Mouse (Mus musculus) kidney, adult 11 months (tissue): ENCODE results near the gene Chst11.
A peak's percentile ranks its signal among the peaks of the same experiment; 100 is the strongest.

Experiments
- DNase-seq: peaks from one replicate; pipeline ENCODE4 v3.0.0; 2022

Gene Chst11

DNA sequence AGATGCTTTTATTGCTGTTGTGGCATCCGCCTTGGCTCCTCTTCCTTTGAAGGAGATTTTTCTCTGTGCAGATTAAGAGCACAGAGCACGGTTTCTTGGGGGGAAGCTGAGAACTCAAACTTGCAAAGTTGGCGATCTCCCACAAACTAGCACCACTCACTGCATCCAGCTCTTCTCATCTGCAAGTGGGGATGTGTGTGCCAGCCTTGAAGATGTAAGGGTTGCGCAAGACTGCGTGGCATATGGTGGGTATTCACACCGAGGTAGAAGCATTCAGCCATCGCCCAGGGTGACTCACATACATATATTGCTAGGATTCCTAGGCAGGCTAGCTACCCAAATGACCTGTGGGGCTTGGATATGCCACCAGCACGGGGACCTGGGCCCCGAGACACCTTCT is 52.9 kb downstream of the Chst11 start:
- DNase-seq = no peak

DNA sequence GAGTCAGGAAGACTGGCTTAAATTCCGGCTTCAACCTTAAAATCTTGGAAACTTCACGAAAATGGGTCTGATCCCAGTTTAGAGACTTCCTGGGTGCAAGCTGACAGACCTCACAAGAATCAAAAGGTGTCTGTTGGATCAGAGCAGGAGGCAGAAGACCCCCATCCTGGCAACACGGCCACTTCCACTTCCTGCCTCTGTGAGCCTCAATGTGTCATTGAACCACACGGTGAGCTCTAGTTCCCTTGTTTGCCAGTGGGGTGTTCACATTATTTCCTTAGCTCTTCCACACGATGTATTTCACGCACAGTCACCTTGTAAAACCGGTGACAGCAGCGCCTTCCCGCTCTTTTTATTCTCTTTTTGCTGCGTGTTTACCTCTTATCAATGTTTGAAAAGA is 54.1 kb downstream of the Chst11 start:
- DNase-seq = no peak

GRCm38 (mm10) chr10:83041875-83042274 is 56.6 kb downstream of the Chst11 start:
- no peak for DNase-seq

- DNase-seq = peak; percentile 77
Observed at GRCm38 (mm10) chr10:83042613-83043477, 57.5 kb downstream of the Chst11 start.

DNA sequence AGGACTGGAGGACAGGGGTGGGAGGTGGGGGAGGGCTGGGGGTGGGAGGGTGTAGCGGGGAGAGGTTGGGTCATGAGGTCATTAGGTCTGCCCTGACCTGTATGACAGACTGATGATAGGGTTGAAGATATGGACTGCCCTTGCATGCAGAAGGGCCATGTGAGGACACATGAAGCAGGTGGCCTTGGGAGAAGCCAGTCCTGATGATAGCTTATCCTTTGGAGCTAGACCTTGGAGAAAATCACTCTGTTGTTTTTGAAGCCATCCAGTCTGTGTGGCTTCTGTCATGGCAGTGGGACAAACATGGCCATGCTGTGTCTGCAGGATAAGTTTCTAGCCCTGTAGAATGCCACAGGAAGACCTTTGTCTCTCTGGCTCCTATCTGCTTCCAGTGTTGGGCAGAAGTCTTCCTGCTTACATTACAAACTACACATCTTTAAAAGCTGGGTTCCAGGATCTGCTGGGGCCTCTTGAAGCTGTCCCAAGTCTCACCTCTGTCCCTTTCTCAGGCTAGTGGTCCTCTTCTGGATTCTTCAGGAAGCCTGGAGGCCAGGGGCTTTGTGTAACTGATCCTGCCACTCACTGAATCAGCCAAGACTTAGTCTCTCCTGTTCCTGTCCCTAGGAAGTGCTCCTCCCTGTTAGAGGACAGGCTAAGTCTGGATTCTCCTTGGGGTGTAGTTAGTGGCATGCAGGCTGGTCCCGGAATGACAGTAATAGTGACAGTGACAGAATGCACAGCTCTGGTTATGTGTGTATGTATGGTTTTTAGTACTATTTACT is 58.4 kb downstream of the Chst11 start:
- DNase-seq = no peak

- DNase-seq = no peak
Observed at GRCm38 (mm10) chr10:83049174-83049780, 64.0 kb downstream of the Chst11 start.

DNA sequence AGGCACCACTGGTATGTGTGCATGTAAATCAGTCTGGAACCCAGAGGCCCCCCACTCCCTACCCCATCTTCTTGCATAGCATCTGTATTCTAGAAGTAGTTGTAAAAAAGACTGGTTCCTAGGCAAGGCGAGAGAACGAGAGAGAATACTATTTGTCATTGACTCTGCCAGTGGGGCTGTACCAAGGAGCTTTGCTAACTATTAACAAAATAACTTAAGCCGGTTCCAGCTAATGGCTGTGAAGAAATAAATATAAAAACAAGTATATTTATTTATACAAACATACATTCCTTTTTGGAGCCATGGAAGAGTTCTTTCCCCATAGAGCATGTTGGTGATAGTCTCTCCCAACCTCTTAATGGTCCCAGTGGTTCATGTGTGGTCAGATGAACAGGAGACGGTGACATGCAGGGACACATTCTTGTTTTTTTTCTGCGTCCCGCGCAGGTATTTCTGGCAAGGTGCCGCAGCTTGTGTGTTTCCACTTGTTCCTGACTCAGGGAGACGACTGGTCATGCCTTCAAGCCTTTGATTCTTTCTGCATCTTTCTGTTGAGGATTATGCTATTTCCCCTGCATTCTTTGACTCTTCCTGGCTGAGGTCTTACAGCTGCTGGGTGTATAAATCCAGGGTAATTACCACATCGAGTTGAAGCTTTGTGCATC is 68.7 kb downstream of the Chst11 start:
- peak; percentile 71 for DNase-seq

DNA sequence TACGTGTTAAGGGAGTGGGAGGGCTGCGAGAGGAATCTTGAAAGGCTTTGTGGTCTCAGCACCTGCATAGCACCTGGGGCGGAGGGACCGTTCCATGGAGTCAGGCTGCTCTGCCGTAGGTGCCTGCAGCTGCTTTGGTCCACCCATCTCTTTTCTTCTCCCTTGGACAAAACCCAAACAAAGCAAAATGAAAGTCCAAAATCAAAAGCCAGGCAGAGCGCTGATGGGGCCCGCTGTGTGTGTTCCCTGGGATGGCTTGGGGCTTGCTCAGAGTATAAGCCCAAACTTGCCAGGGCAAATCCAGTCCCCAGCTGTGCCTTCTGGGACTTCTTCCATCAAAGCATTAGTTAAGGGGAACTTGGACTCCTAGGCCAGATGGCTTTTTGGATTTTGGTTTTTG is 71.0 kb downstream of the Chst11 start:
- DNase-seq = no peak

GRCm38 (mm10) chr10:83056866-83057265 is 71.6 kb downstream of the Chst11 start:
- DNase-seq = peak; percentile 31

GRCm38 (mm10) chr10:83060066-83060782 is 74.9 kb downstream of the Chst11 start:
- no peak for DNase-seq

DNA sequence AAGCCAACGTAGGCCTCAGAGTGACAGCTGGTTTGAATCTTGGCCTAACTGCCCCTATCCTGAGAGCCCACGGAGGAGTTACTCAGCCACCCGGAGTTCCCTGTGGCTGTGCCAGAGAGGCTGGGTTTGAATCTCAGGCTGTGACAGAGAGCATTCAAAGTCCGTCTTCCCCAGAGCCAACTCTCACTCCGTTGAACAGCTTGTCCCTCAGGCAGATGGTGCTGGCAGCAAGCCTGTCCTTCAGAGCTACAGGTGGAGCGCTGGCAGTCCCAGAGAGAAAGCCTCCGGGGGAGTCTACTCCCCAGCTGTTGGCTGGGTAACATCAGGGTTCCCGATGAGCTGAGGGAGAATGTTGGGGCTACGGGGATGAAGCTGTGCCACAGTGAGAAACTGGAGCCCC is 77.0 kb downstream of the Chst11 start:
- DNase-seq = peak; percentile 73

- DNase-seq = no peak
Observed at GRCm38 (mm10) chr10:83064796-83065195, 79.5 kb downstream of the Chst11 start.

- DNase-seq = no peak
Observed at GRCm38 (mm10) chr10:83066159-83066558, 80.9 kb downstream of the Chst11 start.

GRCm38 (mm10) chr10:83067305-83067704 is 82.0 kb downstream of the Chst11 start:
- DNase-seq = no peak

DNA sequence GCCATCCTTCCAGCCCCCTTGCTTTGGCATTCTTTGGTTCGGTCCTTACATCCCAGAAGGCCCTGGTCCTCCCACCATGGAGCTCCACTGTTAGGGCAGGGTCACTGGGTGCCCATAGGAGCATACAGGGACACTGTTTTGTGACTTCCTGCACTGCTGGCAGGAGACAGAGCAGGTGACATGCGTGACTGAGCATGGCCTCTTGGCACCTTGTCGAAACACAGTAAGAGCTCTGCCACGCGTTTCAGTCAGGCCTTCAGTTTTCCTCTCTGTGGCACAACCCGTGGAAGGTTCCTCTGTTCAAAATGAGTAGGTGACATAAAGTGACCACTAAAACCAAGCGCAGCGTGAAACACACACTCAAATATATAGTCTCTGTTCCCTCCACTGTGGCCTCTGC is 83.2 kb downstream of the Chst11 start:
- peak; percentile 38 for DNase-seq

DNA sequence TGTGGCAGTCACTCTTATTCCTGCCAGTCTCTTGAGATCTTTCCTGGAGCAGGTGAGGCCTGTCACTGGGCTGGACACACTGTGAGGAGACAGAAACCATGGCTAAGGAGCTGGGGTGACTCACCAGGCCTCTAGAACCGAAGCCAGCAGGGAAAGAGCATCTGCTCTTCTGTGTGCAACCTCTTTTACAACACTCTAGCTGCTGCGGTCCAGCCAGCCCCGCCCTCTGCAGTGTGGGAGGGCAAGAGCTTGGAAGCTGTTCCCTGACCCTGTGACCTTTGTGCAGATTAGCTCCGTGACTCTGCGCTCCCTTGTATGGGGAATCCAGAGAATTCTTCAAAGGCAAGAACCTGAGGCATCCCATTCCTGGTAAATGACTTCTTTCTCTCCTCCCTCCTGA is 84.5 kb downstream of the Chst11 start:
- DNase-seq = no peak

DNA sequence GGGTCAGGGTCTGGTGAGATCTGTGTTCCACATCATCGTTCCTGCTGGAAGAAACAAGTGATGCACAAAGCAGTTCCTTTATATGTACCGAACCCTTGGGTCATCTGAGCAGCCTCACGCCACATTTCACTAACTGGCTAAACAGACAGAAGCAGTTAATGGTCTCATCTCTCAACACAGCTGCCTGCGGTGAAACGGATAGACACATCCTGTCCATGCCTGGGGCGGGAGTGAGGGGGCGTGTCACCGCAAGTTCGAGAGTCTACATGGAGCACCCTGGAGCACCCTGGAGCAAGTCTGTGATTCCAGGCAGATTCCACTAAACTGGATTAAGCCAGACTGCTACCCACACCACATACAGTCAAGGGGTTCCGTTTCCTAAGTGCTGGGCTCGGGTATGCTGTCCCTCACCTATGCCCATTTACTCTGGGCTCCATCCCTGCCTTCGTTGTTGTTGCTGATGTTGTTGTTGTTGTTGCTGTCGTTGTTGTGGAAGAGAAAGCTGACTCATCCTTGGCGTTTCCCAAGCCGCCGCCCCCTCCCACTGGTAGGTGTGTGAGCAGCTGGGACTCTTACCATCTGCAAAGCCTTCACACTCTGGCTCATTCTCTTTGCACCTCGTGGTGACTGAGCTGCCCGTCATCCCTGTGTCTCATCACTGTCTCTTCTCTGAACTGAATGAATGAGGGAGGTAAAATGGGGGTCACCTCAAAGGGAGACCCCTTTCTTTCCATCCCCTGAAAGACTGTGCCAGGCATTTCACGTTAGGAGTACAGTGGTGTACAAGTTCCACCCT is 86.7 kb downstream of the Chst11 start:
- no peak for DNase-seq

DNA sequence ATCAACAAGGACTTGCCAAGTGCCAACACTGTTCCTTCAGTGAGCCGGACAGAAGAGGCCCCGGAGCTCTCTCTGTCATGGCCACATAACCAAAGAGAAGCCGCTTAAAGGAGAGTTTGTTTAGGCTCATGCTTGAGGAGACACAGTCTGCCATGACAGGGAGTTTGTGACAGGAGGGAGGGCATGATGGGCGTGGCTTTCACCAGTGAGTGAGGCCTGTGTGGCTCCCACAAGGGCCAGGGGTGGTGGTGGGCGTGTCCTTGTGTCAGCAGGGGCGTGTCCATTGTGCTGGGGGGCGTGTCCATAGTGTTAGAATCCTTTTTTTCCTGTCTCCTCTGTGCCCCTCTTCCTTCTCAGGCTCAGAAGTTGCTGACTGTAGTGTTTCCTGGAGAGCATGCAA is 87.8 kb downstream of the Chst11 start:
- DNase-seq = no peak

DNA sequence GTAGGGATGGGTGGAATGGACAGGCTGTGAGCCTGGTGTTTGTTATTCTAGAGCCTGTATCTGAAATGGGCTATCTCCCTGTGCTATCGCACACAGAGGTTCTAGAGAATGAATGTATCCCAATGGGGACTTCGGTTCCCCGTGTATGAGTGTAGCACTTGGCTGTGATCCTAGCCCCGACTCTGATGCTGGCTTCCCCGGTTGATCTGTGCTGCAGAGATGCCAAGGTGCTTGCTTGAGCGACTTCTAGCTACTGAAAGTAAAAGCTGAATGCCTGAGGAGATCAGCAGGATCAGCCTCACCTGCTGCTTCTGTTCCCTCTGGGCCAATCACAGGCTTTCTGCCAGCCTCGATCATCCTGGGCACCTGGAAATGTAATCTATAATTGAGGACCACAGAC is 91.5 kb downstream of the Chst11 start:
- DNase-seq = no peak

DNA sequence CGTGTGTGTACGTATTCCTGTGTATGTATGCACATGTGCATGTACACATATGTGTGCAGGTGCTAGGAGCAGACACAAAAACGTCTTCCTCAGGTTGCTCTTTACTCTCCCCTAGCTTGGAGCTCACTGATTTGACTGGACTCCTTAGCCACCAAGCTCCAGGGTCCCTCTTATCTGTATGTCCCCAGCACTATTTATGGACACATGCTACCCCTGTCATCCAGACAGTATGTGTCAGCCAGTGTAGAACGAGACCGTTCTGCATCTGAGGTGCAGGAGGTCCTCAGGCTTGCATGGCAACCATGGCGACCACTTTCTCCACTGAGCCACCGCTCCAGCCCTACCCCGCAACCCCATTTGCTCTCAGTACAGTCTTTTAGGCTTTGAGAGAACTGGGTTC is 93.4 kb downstream of the Chst11 start:
- no peak for DNase-seq

GRCm38 (mm10) chr10:83079755-83080154 is 94.5 kb downstream of the Chst11 start:
- no peak for DNase-seq
